Mouse (Mus musculus) cortical plate, adult 2 months (tissue): ENCODE data around the gene Clip4.

Source experiments
- CTCF ChIP-seq: fragments of 200-500 bp; IDR thresholded peaks from 2 replicates; pipeline ENCODE4 v1.5.1; 2011; ENCODE audit warnings: mild to moderate bottlenecking, control low read depth, low read length; ENCODE audit not compliant: insufficient read depth; ENCODE audit errors: extremely low read depth
- POLR2A ChIP-seq: fragments of 200-500 bp; IDR thresholded peaks from 2 replicates; pipeline ENCODE4 v1.6.1; 2011; ENCODE audit warnings: mild to moderate bottlenecking, low read length, control low read depth; ENCODE audit not compliant: insufficient read depth; ENCODE audit errors: extremely low read depth

DNA sequence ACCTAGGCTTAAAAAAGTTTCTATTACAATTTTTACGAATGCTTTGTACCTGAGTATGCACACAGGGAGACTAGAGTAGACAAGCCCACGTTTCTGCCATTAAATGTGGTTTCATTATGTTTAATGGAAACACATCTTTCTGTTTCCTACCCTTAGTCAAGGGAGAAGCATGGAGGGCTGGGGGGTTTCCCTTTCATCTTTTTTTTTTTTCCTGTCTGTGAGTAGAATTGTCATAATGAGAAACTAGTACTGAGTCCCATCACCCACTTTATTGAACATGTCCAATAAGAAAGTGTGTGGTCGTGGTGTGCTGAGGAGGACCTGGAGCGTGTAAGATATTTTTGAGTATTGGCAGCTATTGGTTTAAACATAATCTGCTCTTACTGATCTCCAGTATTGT lies 94.6 kb downstream of the Clip4 start:
- no peak for TF ChIP-seq CTCF
- TF ChIP-seq POLR2A, result no peak
